Mouse (Mus musculus) heart, postnatal 10 days (tissue): ENCODE measurements around the gene Glis3. TPM values are rescaled to one million over a fixed set of nuclear protein-coding genes. Genes with fewer than 3 reads are reported as not detected.

Source experiments
- DNase-seq, 2 experiments: peaks; one replicate each; pipeline ENCODE4 v3.0.0; 2021
- intact Hi-C: fragments of 180-260 bp; cut with DNase I; formaldehyde crosslinking; loops from one replicate; pipeline ENCODE4 v1.15.1; 2025
- total RNA-seq, 2 experiments: library from RNA; stranded (reverse); gene quantifications; 2 replicates each; pipeline ENCODE4 v1.2.3; 2021

Gene Glis3
- total RNA-seq, 2 experiments from 2014 or later, result 1.7 to 2.0 TPM

GRCm38 (mm10) chr19:28402956-28403355 lies 276.9 kb downstream of the Glis3 start:
- intact Hi-C loops, result no loop called here
- no peak for DNase-seq

GRCm38 (mm10) chr19:28395584-28395861 lies 284.4 kb downstream of the Glis3 start:
- intact Hi-C loops, result no loop called here
- DNase-seq, result no peak

GRCm38 (mm10) chr19:28394826-28395583 lies 284.9 kb downstream of the Glis3 start:
- intact Hi-C loops, result no loop called here
- DNase-seq, result no peak

GRCm38 (mm10) chr19:28393766-28394165 lies 286.1 kb downstream of the Glis3 start:
- intact Hi-C loops, result no loop called here
- DNase-seq, result no peak

- no peak for DNase-seq
- intact Hi-C loops, result no loop called here
These were observed 287.0 kb downstream of the Glis3 start for GRCm38 (mm10) chr19:28392838-28393237.

GRCm38 (mm10) chr19:28390920-28391319 lies 289.0 kb downstream of the Glis3 start:
- intact Hi-C loops, result no loop called here
- DNase-seq, result no peak

- intact Hi-C loops, result no loop called here
- no peak for DNase-seq
These were observed 290.7 kb downstream of the Glis3 start for GRCm38 (mm10) chr19:28389146-28389545.

GRCm38 (mm10) chr19:28383425-28383824 lies 296.5 kb downstream of the Glis3 start:
- intact Hi-C loops, result no loop called here
- DNase-seq, result no peak

GRCm38 (mm10) chr19:28382168-28382911 lies 297.5 kb downstream of the Glis3 start:
- peak; percentile 11 to 18 for DNase-seq
- intact Hi-C loops, result no loop called here

- intact Hi-C loops, result no loop called here
- no peak for DNase-seq
These were observed 298.4 kb downstream of the Glis3 start for GRCm38 (mm10) chr19:28381441-28381840.

- intact Hi-C loops, result no loop called here
- no peak for DNase-seq
These were observed 299.1 kb downstream of the Glis3 start for GRCm38 (mm10) chr19:28380691-28381262.

- no peak for DNase-seq
- intact Hi-C loops, result no loop called here
These were observed 302.0 kb downstream of the Glis3 start for GRCm38 (mm10) chr19:28377788-28378295.

- no peak for DNase-seq
- intact Hi-C loops, result no loop called here
These were observed 303.5 kb downstream of the Glis3 start for GRCm38 (mm10) chr19:28376401-28376800.

GRCm38 (mm10) chr19:28375746-28376145 lies 304.1 kb downstream of the Glis3 start:
- intact Hi-C loops, result no loop called here
- peak in 1 of 2 experiments; percentile 10 for DNase-seq

- DNase-seq, result no peak
- intact Hi-C loops, result no loop called here
These were observed 305.4 kb downstream of the Glis3 start for GRCm38 (mm10) chr19:28374524-28374923.

GRCm38 (mm10) chr19:28368215-28368614 lies 311.7 kb downstream of the Glis3 start:
- DNase-seq, result no peak
- intact Hi-C loops, result no loop called here

- no peak for DNase-seq
- intact Hi-C loops, result no loop called here
These were observed 312.6 kb downstream of the Glis3 start for GRCm38 (mm10) chr19:28367274-28367673.

GRCm38 (mm10) chr19:28366766-28367165 lies 313.1 kb downstream of the Glis3 start:
- intact Hi-C loops, result no loop called here
- no peak for DNase-seq

- DNase-seq, result peak in 1 of 2 experiments; percentile 28
- intact Hi-C loops, result no loop called here
These were observed 314.0 kb downstream of the Glis3 start for GRCm38 (mm10) chr19:28365897-28366296.

GRCm38 (mm10) chr19:28360884-28361283 lies 319.0 kb downstream of the Glis3 start:
- no peak for DNase-seq
- intact Hi-C loops, result no loop called here

GRCm38 (mm10) chr19:28357595-28357994 lies 322.3 kb downstream of the Glis3 start:
- intact Hi-C loops, result no loop called here
- no peak for DNase-seq
